Mouse (Mus musculus) kidney, postnatal 0 days (tissue): Measurements from ENCODE around the gene Larp6. TPM values are rescaled to one million over a fixed set of nuclear protein-coding genes. Genes with fewer than 3 reads are reported as not detected.

ENCODE experiments used
- ATAC-seq: fragments of 200-750 bp; cut with Nextera tagmentation; replicated peaks from 2 replicates; pipeline ENCODE4 v1.8.0; 2017; ENCODE audit warnings: low read depth, moderate number of reproducible peaks, moderate TSS enrichment, moderate library complexity; ENCODE audit not compliant: low FRiP score
- DNase-seq: peaks from one replicate; pipeline ENCODE4 v3.0.0-alpha.2; 2016; ENCODE audit warnings: low spot score
- H3K27ac ChIP-seq: fragments of 300-500 bp; sonication (generic); 2 replicates; pipeline ENCODE4 v1.5.1; 2014; ENCODE audit warnings: mild to moderate bottlenecking
- H3K27me3 ChIP-seq: fragments of 300-500 bp; sonication (generic); 2 replicates; pipeline ENCODE4 v1.6.1; 2014; ENCODE audit warnings: low read length, mixed read lengths; ENCODE audit not compliant: insufficient read depth
- H3K36me3 ChIP-seq: fragments of 300-500 bp; sonication (generic); 2 replicates; pipeline ENCODE4 v1.6.1; 2014; ENCODE audit warnings: low read length, mixed read lengths; ENCODE audit not compliant: insufficient read depth
- H3K4me1 ChIP-seq: fragments of 300-500 bp; sonication (generic); replicated peaks from 2 replicates; pipeline ENCODE4 v1.6.1; 2014; ENCODE audit warnings: antibody characterized with exemption, low read length, mixed read lengths; ENCODE audit not compliant: insufficient read depth
- H3K4me2 ChIP-seq: fragments of 300-500 bp; sonication (generic); 2 replicates; pipeline ENCODE4 v1.6.1; 2014; ENCODE audit warnings: mild to moderate bottlenecking, low read length, moderate library complexity, mixed read lengths
- H3K4me3 ChIP-seq: fragments of 300-500 bp; sonication (generic); replicated peaks from 2 replicates; pipeline ENCODE4 v1.5.1; 2014; ENCODE audit warnings: low read depth, low read length
- H3K9ac ChIP-seq: fragments of 300-500 bp; sonication (generic); 2 replicates; pipeline ENCODE4 v1.6.1; 2014; ENCODE audit warnings: low read depth, low read length
- H3K9me3 ChIP-seq: fragments of 300-500 bp; sonication (generic); replicated peaks from 2 replicates; pipeline ENCODE4 v1.6.1; 2016; ENCODE audit warnings: low read length, inconsistent platforms, mixed read lengths
- CTCF ChIP-seq: IDR thresholded peaks from 2 replicates; pipeline ENCODE4 v1.5.1; 2016; ENCODE audit warnings: antibody characterized with exemption, low read depth, mild to moderate bottlenecking, moderate library complexity
- WGBS: fragments of 180-500 bp; shearing (Covaris S2); extraction: QIAGEN DNeasy Blood & Tissue Kit; methylation state at CpG from one replicate; pipeline ENCODE4 v1.1.7; 2014; 5-methylcytosine and 5-hydroxymethylcytosine counted together
- polyA plus RNA-seq: library from polyadenylated mRNA; unstranded; fragments of >200 nt; fragmentation: Nextera tagmentation; extraction: Ambion mirVana; gene quantifications from 2 replicates; pipeline ENCODE4 v1.2.1, GENCODE M21; 2015

Larp6 gene
- polyA plus RNA-seq, 1 experiment from 2014 or later, result 2.4 TPM

DNA sequence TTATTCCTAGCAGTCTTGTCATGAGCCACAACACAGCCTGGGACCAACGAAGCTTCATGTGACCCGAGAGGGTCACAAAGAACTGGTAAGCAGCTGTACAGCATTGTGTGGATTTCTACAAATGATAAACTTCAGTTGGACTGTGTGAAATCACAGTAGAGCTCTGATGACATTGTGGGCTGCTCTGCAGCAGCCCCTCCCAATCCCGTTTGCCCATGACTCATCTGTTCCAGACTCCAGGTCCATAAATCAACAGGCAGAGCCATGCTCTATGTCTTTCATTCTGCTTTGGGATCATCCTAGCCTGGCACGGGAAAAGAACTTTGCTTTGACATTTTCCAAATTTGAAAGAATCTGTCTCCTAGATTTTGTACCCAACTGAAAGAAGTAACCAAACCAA is 20.2 kb upstream of the Larp6 start:
- Histone ChIP-seq H3K27me3 (no peaks in the 10 kb centered on the region), H3K9ac (no peak overlapping the region), H3K4me2 (no peak overlapping the region), H3K27ac (no peak overlapping the region), H3K4me1 (no peaks in the 10 kb centered on the region; the same call in 1 of the 2 replicates), H3K9me3 (no peaks in the 10 kb centered on the region), H3K4me3 (no peak overlapping the region), H3K36me3 (no peaks in the 10 kb centered on the region)
- ATAC-seq (no peak), DNase-seq (no peak)
- TF ChIP-seq CTCF, result no peak
- 34% methylated on average over 4 of the region's 4 CpGs for WGBS

DNA sequence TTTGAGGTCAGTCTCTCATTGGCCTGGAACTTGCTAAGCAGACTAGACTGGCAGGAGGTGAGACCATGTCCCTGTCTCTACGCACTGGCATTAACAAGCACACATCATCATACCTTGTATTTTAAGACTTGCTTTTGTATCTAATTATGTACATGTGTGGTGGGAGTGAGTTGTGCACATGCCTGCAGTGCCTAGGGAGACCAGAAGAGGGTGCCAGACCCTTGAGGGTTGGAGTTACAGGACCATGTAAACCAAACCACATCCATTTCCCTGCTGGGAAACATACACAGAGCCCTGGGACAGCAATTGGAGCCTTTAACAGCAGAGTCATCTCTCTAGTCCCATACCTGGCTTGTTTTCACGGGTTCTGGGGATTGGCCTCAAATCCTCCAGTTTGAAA is 18.8 kb upstream of the Larp6 start:
- Histone ChIP-seq H3K4me2 (no peak overlapping the region), H3K9me3 (no peaks in the 10 kb centered on the region), H3K9ac (no peak overlapping the region), H3K27ac (no peak overlapping the region), H3K36me3 (no peaks in the 10 kb centered on the region), H3K4me3 (no peak overlapping the region), H3K4me1 (no peaks in the 10 kb centered on the region), H3K27me3 (no peaks in the 10 kb centered on the region)
- 64% methylated on average over 2 of the region's 2 CpGs for WGBS
- TF ChIP-seq CTCF, result peak; percentile 66
- ATAC-seq (no peak), DNase-seq (no peak)

DNA sequence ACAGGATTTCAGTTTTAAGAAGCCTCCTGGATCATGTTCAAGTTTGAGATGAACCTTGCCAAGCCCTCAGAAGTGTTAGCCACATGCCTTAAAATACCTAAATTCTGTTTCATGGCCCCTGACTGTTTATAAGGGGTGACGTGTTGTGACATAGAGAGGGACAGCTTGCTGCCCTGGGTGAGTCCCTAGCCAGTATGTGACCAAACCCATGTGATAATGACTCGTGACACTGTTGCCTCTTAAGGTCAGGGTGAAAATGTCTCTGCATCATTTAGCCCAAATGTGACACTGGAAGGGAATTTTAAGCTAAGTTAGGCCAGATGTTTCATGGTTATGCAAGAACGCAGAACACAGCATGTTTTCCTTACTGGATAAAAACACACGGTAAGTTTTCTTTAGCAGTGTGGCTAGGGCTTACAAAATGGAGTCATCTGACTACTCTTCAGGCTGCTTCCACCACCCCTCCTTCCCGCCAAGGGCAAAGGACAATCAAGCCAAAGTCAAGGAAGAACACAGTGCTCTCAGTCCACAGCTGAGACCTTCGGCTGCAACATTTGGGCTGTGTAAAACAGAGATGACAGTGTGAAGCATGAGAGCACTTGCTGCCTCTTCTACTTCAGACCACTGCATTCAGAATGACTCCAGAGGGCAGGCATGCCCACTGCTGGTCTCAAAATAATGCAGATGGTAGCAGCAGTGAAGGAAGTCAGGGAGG is 16.4 kb upstream of the Larp6 start:
- DNase-seq, result no peak
- WGBS, result 53% methylated on average over 6 of the region's 6 CpGs

DNA sequence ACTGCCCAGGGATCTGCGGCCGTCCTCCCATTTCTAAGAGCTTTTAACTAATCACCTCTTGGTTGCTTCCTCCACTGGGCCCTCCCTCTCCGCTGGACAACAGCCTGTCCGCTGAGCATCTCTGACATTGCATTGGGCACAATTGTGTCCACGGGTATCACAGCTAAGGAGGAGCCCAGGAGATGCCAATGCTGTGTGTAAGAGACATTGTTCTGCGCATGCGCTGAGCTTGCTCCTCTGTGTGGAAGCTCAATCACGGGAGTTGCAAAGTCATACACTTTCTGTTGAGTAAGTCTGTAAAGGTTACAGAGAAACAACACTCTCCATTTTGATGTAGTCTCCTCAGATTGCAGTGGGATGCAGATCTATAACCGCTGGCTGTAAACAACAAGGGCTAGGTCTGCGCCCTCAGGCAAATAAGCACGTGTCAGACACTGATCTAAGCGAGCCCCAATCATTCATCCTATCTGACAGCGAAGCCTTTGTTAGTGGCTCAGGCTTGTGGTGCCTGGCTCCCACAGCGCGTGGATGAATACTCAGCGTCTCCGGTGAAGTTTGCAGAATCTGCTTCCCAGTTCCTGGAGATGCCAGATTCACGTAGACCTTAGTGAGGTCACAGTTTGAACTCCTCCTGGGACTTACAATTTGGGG is 13.1 kb upstream of the Larp6 start:
- no peak overlapping the region for H3K4me3 ChIP-seq
- no peaks in the 10 kb centered on the region for H3K4me1 ChIP-seq
- no peak for ATAC-seq
- H3K36me3 ChIP-seq, result no peaks in the 10 kb centered on the region
- no peak overlapping the region for H3K27ac ChIP-seq
- 75% methylated on average over 18 of the region's 18 CpGs for WGBS
- TF ChIP-seq CTCF, result no peak
- no peak overlapping the region for H3K4me2 ChIP-seq
- no peaks in the 10 kb centered on the region for H3K9me3 ChIP-seq
- no peak for DNase-seq
- no peak overlapping the region for H3K9ac ChIP-seq
- H3K27me3 ChIP-seq, result no peaks in the 10 kb centered on the region

More for the DNA sequence above, 16.4 kb upstream of the Larp6 start:
- no peak for ATAC-seq
- TF ChIP-seq CTCF, result no peak
- Histone ChIP-seq H3K4me1 (no peaks in the 10 kb centered on the region), H3K36me3 (no peaks in the 10 kb centered on the region), H3K4me3 (no peak overlapping the region), H3K27ac (no peak overlapping the region), H3K4me2 (no peak overlapping the region), H3K27me3 (no peaks in the 10 kb centered on the region), H3K9me3 (no peaks in the 10 kb centered on the region), H3K9ac (no peak overlapping the region)

GRCm38 (mm10) chr9:60707594-60707993 is 5.2 kb upstream of the Larp6 start:
- Histone ChIP-seq H3K4me3 (no peak overlapping the region), H3K4me1 (peaks cover 2% of the 10 kb centered on the region; the same call in 1 of the 2 replicates), H3K9ac (no peak overlapping the region), H3K9me3 (no peaks in the 10 kb centered on the region), H3K4me2 (no peak overlapping the region), H3K27me3 (no peaks in the 10 kb centered on the region), H3K27ac (no peak overlapping the region), H3K36me3 (no peaks in the 10 kb centered on the region)
- ATAC-seq (no peak), DNase-seq (no peak)
- 0 out of 2 replicates have a peak, but pooled peaks have one; percentile 22 for TF ChIP-seq CTCF
- 98% methylated on average over 2 of the region's 2 CpGs for WGBS

GRCm38 (mm10) chr9:60708606-60709005 is 4.2 kb upstream of the Larp6 start:
- Histone ChIP-seq H3K27ac (no peak overlapping the region), H3K27me3 (no peaks in the 10 kb centered on the region), H3K4me1 (peaks cover 3% of the 10 kb centered on the region; the same call in 1 of the 2 replicates), H3K9me3 (no peaks in the 10 kb centered on the region), H3K9ac (no peak overlapping the region), H3K4me3 (no peak overlapping the region), H3K4me2 (no peak overlapping the region), H3K36me3 (no peaks in the 10 kb centered on the region)
- DNase-seq, result no peak
- ATAC-seq, result no peak
- WGBS, result 85% methylated on average over 5 of the region's 5 CpGs
- TF ChIP-seq CTCF, result no peak
